Mouse (Mus musculus) spleen, postnatal 4 days (tissue): ENCODE data around the gene Prkce.

Experiments used
- DNase-seq, 2 experiments: peaks; one replicate each; pipeline ENCODE4 v3.0.0; 2022; ENCODE audit warnings: low spot score in 2 of 2

Prkce gene

DNA sequence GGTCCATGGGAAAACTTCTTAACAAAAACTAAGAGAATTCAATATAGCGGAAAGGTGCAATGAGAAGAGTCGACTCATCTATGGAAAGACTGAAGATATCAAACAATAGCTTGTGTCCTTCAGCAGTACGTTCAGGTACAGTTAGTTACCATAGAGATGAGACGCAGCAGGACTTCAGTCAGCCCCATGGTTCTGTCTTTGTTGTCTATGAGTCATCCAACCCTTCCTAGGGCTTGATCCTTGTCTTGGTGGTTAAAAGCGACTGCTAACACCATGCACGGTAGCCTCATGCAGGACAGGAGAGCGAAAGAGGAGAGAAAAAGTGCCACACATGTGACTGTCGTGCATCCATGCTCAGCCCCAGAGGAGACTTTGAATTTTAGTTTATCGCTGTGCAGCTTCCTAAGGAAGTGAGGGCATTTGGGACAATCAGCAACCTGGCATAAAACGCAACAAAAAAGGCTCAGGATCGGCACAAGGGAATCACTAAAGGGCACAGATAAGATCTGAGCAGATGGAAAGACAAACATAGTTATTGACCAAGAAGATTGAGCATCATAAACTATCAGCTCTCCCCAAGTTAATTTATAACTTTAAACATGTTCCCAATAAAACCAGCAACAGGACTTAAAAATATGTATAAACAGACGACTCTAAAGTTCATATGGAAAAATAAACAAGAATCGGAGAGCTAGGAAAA lies 448.2 kb downstream of the Prkce start:
- DNase-seq: no peak

DNA sequence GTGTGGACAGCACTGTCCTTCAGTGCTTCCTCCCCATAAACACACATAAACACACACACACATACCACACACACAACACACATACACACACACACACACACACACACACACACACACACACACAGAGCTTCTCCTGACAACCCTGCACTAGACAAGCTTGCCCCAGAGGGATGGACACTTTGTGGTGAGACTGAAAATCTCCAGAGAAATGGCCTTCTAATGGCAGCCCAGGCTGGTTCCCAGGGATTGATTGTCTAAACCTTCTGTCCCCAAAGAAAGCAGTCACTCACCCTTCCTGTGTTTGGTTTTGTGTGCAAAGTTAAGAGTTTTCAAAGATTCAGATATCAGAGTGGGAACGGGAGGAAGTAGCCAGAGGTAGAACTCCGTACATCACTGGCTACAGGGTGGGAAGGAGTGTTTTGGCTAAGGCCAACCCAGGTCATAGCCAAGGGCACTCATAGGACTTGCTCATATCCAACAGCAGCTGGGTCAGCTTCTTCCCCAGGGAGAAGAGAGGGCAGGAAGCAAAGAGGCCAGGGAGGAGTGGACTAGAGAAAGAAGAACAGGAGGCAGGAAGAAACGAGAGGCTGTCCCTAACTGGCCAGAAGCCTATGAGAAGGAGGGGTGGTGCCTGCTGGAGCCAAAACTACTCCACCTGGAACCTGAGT lies 450.1 kb downstream of the Prkce start:
- no peak for DNase-seq

DNA sequence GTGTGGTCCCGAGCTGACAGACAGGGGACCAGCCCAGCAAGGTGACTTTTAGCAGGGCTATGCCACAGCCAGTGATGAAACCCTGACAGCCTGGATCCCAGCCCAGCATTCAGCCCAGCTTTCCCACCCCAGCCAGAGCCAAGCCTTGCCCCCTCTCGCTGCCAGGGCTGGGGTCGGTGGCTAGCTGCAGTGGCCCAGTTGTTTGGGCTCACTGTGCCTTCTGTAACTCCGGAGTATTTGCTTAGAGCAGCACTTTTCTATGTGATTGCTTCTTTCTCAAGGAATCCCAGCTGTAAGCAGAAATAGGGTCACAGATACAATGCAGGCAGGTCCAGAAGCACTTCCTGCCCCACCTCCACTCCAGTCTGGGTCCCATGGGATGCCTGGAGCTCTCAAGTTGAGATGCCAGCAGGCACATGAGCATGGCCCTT lies 450.9 kb downstream of the Prkce start:
- DNase-seq: no peak

DNA sequence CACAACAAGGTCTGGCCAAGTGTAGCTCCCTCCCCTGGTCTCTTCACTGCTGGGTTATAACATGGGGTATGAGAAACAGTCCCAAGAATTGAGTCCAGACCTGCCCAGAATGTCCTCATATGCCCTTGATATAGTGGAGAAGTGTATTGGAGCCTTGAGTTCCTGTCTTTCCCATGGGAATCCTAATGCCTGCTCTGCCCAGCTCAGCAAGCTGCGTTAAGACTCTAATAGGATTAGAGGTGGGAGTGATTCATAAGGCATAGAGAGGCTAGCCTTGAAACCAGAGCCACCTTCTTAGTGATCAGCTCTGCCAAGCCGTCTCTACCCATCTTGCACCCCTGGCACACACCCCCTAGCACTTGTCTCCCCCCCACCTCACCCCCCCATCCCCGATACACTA lies 455.3 kb downstream of the Prkce start:
- DNase-seq: no peak

DNA sequence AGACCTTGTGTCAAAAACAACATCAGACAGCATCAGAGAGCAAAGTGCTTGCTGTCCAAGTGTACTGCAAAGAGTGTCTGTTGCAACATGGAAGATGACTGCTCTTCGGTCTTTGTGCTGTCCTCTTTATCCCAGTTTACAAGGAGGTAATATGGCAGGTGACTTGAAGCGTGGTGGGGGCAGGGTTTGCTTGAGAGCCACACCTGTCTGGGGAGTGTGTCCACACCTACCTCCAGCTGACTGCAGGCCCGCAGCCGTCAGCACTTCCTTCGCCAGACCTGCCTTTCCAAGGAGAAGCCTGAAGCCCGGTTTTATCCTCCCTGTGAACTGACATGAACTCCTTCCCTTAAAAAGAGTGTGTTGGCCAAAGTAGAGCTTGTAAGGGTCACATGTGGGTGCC lies 458.9 kb downstream of the Prkce start:
- DNase-seq: no peak

DNA sequence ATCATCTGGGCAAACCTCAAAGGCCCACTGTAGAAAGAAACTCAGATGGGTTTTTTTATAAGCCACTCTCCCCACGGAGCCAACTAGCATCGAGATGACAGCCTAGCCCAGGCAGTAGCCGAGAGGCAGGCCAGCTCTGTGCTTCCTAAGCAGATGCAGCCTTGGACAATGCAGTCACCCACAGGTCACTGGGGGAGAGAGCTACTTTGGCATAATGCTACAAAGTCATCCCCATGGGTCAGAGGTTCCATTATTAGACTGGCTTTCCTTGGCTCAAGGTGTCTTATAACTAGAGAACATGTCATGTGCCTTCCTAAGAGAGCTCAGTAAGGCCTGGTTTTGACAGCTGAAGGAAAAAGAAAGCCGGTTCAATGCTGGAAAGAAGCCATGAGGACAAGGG lies 465.5 kb downstream of the Prkce start:
- DNase-seq: no peak

DNA sequence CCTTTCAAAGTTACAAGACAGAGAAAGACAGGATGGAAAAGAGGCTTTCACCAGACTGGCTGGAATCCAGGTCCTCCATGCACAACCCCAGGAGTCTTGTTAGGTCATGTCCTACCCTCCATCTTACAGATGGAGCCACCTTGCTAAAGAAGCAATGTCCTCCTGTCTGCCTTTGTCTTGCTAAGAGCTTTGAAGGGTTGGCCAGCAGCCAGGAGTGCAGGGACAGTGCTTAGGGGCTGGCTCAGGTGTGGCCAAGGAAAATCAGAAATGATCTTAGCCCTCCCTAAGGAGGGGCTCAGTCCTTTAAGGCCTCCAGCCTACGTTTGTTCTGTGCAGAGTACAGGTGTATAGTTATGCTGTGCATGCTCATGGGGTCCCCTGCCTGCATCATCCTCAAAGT lies 469.7 kb downstream of the Prkce start:
- DNase-seq: no peak

DNA sequence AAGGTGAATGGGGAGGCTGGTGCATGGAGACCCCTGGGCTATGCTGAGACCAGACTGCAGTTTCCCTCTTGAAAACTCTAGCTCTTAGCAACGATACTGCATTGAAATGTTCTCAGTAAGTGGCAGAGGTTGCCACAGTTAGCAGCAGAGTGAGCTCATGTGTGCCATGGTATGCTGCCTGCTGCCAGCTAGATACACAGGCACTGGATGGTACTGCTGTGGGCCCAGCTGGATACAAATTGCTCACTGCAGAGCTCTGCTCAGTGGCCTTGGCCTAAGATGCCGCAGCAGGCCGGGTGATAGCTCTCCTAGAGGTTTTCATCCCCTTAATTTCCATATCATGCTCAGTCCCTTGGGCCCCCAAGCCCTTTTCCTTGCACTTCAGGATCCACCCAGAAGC lies 471.7 kb downstream of the Prkce start:
- DNase-seq: no peak

DNA sequence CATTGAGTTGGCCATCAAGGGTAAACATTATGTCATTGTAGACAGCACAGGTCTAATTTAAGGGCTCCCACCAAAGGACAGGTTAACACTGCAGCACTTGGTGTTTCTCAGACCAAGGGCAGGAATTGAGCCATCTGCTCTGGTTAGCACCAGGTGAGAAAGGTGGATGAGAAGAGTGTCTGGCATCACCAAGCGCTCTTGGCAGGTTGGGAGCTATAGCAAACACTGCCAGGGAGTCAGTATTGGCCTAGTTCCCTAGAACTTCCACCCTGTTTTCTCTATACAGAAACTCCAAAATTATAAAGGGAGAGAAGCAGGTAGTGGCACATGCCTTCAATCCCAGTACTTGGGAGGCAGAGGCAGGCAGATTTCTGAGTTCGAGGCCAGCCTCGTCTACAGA lies 479.6 kb downstream of the Prkce start:
- no peak for DNase-seq

DNA sequence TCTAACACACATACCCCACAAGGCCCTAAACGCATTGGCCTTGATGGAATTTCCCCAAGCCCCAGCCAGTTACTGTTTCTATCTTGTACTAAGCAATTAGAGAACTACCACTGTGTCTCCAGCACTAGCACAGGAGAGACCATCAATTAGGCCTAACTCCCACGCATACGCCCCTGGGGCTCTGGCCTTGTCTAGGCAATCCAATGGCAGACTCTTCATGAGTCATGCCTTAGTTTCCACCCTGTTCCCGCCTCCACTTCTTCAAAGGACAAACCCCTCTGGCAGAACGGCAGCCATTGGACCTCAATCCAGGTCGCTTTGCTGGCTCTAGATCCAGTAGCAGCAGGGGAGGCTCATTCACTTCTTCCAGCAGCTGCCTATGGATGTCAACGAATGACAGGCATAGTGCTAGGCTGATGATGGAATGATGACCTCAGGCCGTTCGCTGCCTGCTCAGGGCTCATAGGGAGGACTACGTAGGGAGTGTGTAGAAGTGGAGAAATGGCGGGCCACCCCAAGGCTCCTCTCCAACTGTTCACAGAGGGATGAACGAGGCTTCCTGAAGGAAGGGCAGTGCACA lies 481.4 kb downstream of the Prkce start:
- no peak for DNase-seq

DNA sequence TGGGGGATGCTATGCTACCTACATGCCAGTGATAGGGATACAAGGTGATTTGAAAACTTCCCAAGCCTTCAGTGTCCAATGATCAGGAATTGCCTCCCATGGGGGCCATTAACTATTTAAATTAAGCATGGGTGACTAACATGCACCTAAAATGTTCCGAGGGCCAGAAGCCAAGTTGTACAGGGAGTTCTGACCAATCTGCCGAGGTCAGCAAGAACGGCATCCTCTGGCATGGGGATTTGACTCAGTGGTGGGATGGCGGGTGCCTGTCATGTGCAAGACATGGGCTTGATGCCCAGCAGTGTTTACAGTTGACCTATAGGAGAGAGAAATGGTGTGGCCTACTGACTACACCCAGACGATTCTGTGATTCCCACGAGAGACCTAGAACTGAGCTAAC lies 482.7 kb downstream of the Prkce start:
- no peak for DNase-seq

DNA sequence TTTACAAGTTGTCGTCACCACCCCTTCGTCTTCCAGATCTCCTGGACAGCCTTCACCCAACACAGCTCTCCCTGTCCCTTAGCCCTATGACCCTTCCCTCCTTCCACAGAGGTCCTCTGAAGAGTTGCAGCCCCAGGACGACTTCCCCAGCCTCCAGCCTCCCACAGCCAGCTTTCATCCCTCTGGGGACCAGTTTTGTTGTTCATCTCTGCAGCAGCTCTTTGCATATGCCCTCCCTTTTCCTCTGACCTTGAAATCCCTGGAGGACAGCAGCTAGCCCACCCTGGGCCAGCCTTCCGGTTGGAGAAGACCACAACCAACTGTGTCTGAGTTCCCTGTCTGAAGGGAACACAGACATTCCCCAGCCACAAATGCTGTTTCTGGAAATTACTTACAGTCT lies 483.5 kb downstream of the Prkce start:
- DNase-seq: no peak

DNA sequence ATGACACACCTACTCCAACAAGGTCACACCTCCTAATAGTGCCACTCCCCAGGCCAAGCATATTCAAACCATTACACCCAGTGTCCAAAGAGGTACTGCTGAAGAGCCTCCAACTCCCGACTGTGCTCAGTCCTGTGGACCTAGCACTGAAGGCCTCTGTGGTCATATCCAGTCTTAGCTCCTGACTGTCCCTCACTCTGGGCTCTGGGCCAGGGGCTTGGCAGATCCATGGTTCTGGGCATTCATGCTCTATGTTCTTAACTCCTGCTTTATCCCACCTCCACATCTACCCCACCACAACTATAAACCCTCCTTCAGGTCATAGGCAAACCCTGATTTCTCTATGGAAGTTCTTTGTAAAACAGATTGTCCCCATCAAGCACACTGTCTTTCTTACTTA lies 485.2 kb downstream of the Prkce start:
- no peak for DNase-seq

DNA sequence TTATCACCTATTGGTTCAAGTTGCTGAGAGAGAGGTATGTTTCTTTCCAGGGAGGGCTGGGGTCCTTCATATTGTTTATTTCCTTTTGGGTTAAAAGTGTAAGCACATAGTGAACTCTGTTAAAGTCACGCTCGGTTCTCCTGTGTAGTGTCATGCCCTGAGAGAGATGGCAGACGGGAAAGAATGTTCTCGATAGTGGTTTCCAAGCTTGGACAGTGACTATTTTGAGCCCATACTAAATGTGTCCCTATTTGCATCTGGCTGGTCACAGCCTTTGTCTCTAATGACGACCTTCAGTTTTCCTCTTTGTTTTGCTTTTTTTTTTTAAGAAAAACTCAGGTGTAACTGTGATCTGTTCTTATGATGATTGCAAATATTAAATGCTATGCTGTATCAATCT lies 488.8 kb downstream of the Prkce start:
- DNase-seq: no peak

DNA sequence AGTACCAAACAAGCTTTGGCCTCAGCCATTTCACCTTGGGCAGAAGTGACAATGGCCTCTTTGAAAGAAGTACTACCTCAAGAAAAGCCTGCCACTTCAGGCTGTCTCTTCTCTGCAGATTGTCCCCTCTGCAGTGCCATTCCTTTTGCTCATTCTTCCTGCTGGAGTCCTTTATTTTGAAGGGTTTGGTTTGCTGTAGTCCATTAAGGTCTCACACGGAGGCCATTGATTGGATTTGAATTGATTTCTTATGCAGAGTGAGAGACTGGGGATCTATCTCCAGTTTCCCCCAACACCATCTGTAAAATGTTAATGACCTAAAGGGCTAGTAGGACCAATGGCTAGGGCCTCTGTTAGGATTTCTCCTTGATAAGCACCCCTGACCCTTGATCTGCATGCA lies 494.7 kb downstream of the Prkce start:
- no peak for DNase-seq

DNA sequence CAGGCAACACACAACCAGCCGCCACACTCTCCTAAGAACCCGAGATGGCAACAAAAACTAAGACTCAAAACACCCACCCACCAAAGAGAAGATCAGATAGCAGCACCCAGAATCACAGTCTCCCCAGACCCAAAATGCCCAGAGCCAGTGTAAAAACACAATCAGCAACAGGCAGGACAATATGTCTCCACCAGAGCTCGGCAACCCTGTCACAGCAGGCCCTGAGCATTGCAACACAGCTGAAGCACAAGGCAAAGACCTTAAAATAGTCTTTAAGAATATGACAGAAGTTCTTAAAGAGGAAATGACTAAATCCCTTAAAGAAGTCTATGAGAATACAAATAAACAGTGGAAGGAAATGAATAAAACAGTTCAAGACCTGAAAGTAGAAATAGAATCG lies 495.9 kb downstream of the Prkce start:
- DNase-seq: no peak

DNA sequence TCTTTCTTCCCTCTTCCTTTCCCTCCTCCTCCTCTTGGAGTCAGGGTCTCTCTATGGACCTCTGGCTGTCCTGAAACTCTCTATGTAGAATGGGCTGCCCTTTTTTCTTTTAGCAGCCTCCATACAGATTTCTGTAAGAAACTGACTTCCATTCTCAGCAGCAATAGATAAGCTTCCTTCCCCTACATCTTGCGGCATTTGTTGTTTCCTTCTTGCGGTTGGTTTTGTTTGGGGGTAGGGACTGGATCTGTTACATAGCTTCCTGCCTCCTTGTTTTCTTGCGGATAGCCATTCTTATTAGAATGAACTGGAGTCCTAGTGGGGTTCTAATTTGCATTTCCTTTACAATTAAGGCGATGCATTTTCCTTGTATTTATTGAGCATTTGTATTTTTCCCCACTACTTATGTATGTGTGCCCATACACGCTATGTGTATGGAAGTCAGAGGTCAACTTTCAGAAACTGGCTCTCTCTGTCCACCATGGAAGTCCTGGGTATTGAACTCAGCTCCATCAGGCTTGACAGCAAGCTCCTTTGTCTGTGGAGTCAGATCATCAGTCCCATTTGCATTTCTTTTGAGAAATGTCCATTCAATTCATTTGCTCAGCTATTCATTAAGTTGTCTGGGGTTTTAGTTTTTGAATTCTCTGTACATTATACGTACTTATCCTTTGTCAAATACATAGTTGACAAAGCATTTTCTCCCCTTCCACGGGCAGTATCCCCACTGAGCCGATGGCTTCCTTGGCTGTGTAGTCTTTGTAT lies 500.4 kb downstream of the Prkce start:
- no peak for DNase-seq

DNA sequence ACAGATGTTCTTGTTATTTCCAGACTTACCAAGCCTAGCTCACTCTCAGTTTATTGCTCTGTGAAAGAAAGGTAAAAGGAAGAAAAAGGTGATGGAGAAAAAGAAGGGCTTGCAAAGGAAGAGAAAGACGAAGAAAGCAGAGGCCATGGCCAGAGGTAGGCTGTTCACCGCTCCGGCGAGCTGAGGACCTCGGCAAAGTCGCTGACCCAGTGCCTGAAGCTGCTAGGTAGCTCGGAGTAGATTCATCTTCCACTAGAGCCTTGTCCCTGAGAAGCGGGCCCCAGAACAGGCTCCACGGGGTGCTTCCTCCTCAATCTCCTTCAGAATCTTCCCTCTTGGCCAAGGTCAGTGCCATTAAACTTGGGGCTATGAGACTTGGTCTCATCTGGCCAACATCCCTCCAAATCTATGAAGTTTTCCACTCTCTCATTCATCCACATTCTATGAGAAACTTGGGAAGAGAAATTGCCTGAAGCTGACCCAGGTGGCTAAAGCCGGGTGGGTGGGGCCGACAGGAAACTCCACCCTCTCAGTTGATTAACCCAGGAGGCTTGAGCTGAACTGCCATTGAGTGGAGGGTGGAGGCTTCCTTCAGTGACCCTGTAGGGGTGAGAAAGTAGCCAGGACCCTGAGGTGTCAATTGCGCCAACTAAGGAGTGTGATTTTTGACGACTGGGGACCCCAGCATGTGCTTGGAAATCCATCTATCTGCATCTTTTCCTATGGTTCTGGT lies 502.2 kb downstream of the Prkce start:
- no peak for DNase-seq

DNA sequence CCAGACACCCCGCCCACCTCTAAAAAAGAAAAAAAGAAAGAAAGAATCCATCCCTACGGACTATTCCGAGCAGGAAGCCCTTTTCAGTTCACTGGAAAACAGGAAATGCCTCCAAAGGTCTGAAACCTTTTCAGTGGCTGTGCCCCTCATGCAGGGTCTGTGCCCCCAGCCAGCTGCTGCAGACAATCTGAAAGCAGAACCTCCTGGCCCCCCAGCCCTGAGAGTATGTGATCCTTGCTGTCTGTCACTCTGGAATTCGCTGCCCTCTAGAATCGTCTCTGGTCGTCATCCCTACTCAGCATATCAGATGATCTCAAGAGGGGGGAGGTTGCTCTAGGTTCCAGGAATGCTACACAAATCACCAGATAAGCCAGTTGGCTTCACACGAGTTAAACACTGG lies 503.1 kb downstream of the Prkce start:
- DNase-seq: no peak

DNA sequence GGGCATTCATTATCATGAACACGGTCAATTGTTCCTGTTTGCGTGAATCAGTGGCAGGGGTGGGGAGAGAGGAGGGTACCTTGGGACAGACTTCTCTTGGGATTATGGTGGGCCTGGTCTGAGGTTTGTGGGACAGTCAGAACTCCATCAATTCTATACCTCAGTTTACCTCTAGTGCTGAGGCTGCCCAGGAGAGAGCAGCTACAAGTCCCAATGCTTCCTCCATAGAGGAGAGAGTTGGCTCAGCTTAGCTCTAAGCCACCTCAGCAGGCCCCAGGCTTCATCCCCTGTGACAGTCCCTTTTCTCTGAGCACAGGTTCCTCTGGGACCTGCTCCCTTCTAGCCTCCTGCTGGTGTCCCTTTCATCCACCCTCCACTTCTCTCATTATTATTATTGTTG lies 507.4 kb downstream of the Prkce start:
- no peak for DNase-seq

DNA sequence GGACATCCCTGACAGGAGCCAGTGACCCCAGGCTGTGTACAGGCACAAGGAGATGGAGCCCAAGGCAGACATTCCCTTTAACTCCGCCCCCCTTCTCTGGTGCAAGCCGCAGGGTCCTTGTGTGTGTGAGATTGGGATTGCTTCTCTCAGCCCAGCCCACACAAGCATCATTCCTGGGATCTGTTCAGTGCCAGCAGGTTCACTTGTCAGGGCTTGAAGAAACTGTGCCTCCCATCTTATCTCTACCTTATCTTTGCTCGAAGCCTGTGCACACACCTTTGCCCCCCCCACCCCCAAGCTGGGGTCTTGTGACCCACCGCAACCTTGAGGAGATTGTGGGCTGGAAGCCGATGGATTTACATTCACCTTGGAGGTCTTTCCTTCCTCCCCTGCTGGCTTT lies 508.8 kb downstream of the Prkce start:
- DNase-seq: no peak

DNA sequence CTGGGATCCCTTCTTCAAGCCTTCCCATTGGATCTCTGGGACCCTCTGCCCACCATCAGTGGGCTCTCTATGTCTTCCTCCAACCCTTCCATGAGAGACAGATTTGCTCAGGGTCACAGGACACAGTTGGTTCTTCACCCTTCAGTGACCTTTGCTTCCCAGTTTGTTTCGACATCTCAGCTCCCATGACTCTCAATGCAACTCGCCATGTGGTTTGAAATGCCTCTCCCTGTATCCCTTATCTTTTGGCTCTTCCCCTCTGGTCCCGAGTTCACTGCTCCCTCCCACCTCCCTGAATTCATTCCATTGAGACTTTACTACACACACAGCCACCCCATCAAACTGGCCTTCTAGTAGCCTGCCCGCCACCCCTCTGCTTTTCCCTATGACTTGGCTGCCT lies 509.3 kb downstream of the Prkce start:
- DNase-seq: no peak
